Mouse (Mus musculus) small intestine, adult 2 months (tissue): Measurements from ENCODE around the gene Rimbp3.

Experiments used
- CTCF ChIP-seq: fragments of 200-500 bp; IDR thresholded peaks from 2 replicates; pipeline ENCODE4 v1.5.1; 2012; ENCODE audit warnings: low read depth, mild to moderate bottlenecking, control low read depth, inconsistent platforms, low read length, moderate library complexity, mixed read lengths; ENCODE audit not compliant: insufficient replicate concordance, insufficient read length; ENCODE audit errors: extremely low read depth
- POLR2A ChIP-seq: fragments of 200-500 bp; IDR thresholded peaks from 2 replicates; pipeline ENCODE4 v1.6.1; 2012; ENCODE audit warnings: low read depth, mild to moderate bottlenecking, control low read depth, inconsistent platforms, low read length, moderate library complexity

- TF ChIP-seq CTCF (no peak), POLR2A (no peak)
Observed at GRCm38 (mm10) chr16:17257359-17257821, 49.0 kb downstream of the Rimbp3 start.
